Mouse (Mus musculus): ENCODE measurements around the gene Smim6. TPM values are rescaled to one million over a fixed set of nuclear protein-coding genes. Genes with fewer than 3 reads are reported as not detected.

Smim6 gene
- polyA plus RNA-seq, 1 experiment from 2014 or later: 9.1 TPM

DNA sequence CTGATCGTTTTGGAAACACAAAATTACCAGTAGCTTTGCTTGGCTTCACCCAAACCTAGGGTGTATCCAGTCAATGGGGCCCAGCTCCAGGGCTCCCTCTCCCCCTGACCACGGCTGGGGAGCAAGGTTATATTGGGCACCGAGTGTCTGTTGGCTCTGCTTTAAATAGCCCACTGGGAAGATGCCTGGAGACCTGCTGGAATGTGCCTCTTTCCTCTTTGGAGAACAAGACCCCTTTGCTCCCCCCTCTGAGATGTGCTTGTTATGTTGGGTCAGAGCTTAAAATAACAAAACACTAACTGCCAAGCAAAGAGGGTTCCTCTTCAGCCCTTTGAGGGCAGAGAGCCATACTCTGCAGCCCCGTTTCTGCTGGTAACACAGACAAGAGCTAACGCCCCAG lies 9.6 kb upstream of the Smim6 start:
- no peaks in the 10 kb centered on the region for H3K9me3 ChIP-seq (replicated peaks)
- H3K4me2 ChIP-seq: no peak overlapping the region
- H3K4me1 ChIP-seq: peaks cover 86% of the 10 kb centered on the region
- H3K27me3 ChIP-seq: no peaks in the 10 kb centered on the region
- WGBS: 62% methylated on average over 5 of the region's 5 CpGs
- no peaks in the 10 kb centered on the region; the same call in 1 of the 2 replicates for H3K36me3 ChIP-seq
- H3K4me3 ChIP-seq (replicated peaks): no peak overlapping the region
- peak overlapping the region; percentile 33; the same call in 1 of the 2 replicates for H3K27ac ChIP-seq
- ATAC-seq (replicated peaks; ENCODE audit: low FRiP score): no peak
- 0 out of 2 replicates have a peak overlapping the region, but pooled peaks have one; percentile 1 for H3K9ac ChIP-seq

DNA sequence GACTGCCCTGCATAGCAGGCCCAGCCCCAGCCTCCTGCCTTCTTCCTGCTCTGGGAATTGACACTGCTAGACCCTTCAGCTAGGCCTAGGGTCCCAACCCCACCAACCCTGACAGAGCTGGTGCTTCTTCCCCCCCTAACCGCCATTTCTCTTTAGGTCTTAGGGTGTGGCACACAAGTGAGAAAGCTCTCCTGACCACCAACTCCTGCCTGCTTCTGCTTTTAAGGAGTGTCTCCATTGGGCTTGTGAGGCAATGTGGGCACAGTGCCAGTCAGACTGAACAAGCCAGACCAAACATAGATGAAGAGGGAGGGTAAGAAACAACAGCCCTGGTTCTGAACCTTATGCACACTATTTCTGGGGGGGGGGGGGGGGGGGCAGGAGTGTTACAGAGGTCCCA lies 9.0 kb upstream of the Smim6 start:
- no peak overlapping the region for H3K4me2 ChIP-seq
- H3K4me1 ChIP-seq: peaks cover 86% of the 10 kb centered on the region
- no peaks in the 10 kb centered on the region for H3K27me3 ChIP-seq
- no peak overlapping the region for H3K4me3 ChIP-seq (replicated peaks)
- peak overlapping the region; percentile 33 for H3K27ac ChIP-seq
- H3K9me3 ChIP-seq (replicated peaks): no peaks in the 10 kb centered on the region
- no peak for ATAC-seq (replicated peaks; ENCODE audit: low FRiP score)
- H3K9ac ChIP-seq: no peak overlapping the region
- 94% methylated on average over 1 of the region's 1 CpGs for WGBS
- H3K36me3 ChIP-seq: no peaks in the 10 kb centered on the region

GRCm38 (mm10) chr11:115903384-115904230 lies 8.2 kb upstream of the Smim6 start:
- no peaks in the 10 kb centered on the region for H3K9me3 ChIP-seq (replicated peaks)
- peak overlapping the region; percentile 91 for H3K27ac ChIP-seq
- H3K27me3 ChIP-seq: no peaks in the 10 kb centered on the region
- peak; percentile 40; the same call in 1 of the 2 replicates for ATAC-seq (replicated peaks; ENCODE audit: low FRiP score)
- no peaks in the 10 kb centered on the region for H3K36me3 ChIP-seq
- WGBS: 57% methylated on average over 11 of the region's 11 CpGs
- 0 out of 2 replicates have a peak overlapping the region, but pooled peaks have one; percentile 0 for H3K9ac ChIP-seq
- peaks cover 83% of the 10 kb centered on the region for H3K4me1 ChIP-seq
- H3K4me2 ChIP-seq: no peak overlapping the region
- H3K4me3 ChIP-seq (replicated peaks): no peak overlapping the region

DNA sequence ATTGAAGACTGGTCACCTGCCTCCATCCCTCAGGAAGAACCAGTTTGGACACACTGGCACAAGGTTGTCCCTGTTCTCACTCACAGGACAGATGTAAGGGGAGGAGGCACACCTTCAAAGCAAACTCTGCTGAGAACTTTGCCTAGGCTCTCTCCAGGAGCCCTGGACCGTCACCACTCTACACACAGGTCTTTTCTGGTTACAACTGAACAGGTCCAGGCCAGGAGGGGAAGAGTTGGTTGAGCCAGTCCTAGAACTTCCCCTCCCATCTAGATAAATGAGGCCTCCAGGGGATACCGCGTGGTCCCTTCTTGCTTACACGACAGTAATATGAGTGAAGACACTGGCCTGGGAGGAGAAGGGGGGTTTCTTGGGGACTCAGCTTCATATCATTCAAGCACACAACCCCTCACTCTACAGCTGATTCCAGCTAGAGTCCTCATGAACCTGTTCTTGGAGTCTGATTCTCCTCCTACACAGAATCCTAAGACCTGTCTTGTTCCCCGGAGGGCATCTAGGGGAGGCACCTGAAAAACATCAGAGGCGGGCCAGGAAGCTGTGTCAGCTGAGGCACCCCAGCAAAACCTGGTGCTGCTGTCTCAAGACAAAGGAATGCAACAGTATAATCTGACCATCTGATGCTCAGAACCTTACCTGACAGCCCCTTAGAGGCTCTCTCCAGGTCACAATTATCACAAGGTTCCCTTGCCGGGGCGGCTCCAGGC lies 7.4 kb upstream of the Smim6 start:
- Histone ChIP-seq H3K27me3 (no peaks in the 10 kb centered on the region), H3K4me3 (replicated peaks) (no peak overlapping the region), H3K9ac (0 out of 2 replicates have a peak overlapping the region, but pooled peaks have one; percentile 6), H3K36me3 (no peaks in the 10 kb centered on the region), H3K4me1 (peaks cover 75% of the 10 kb centered on the region), H3K4me2 (peak overlapping the region; percentile 29), H3K27ac (peak overlapping the region; percentile 91), H3K9me3 (replicated peaks) (no peaks in the 10 kb centered on the region)
- ATAC-seq (replicated peaks; ENCODE audit: low FRiP score): 0 out of 2 replicates have a peak, but pooled peaks have one; percentile 1
- 60% methylated on average over 8 of the region's 8 CpGs for WGBS

- WGBS: 39% methylated on average over 16 of the region's 16 CpGs
- Histone ChIP-seq H3K4me2 (peak overlapping the region; percentile 29), H3K9me3 (replicated peaks) (no peaks in the 10 kb centered on the region), H3K4me1 (peaks cover 67% of the 10 kb centered on the region), H3K27me3 (no peaks in the 10 kb centered on the region), H3K4me3 (replicated peaks) (no peak overlapping the region), H3K9ac (0 out of 2 replicates have a peak overlapping the region, but pooled peaks have one; percentile 6), H3K27ac (peak overlapping the region; percentile 91), H3K36me3 (no peaks in the 10 kb centered on the region)
- peak; percentile 58 for ATAC-seq (replicated peaks; ENCODE audit: low FRiP score)
Measured at GRCm38 (mm10) chr11:115904956-115905790, 6.6 kb upstream of the Smim6 start.

- Histone ChIP-seq H3K4me1 (peaks cover 58% of the 10 kb centered on the region), H3K4me3 (replicated peaks) (no peak overlapping the region), H3K36me3 (no peaks in the 10 kb centered on the region), H3K4me2 (no peak overlapping the region), H3K27me3 (no peaks in the 10 kb centered on the region), H3K9me3 (replicated peaks) (no peaks in the 10 kb centered on the region), H3K9ac (no peak overlapping the region), H3K27ac (peak overlapping the region; percentile 91)
- ATAC-seq (replicated peaks; ENCODE audit: low FRiP score): no peak
- 77% methylated on average over 3 of the region's 3 CpGs for WGBS
Measured at GRCm38 (mm10) chr11:115906116-115906515, 5.7 kb upstream of the Smim6 start.

- WGBS: 86% methylated on average over 5 of the region's 5 CpGs
- no peaks in the 10 kb centered on the region for H3K9me3 ChIP-seq (replicated peaks)
- peak overlapping the region; percentile 91 for H3K27ac ChIP-seq
- H3K4me1 ChIP-seq: peaks cover 58% of the 10 kb centered on the region
- no peak for ATAC-seq (replicated peaks; ENCODE audit: low FRiP score)
- no peak overlapping the region for H3K9ac ChIP-seq
- H3K27me3 ChIP-seq: no peaks in the 10 kb centered on the region
- H3K4me3 ChIP-seq (replicated peaks): no peak overlapping the region
- H3K4me2 ChIP-seq: no peak overlapping the region
- H3K36me3 ChIP-seq: peaks cover 4% of the 10 kb centered on the region; the same call in 1 of the 2 replicates
Measured at GRCm38 (mm10) chr11:115906521-115906920, 5.3 kb upstream of the Smim6 start.

GRCm38 (mm10) chr11:115911134-115911561 lies 669 bp upstream of the Smim6 start:
- Histone ChIP-seq H3K9ac (no peak overlapping the region), H3K4me2 (no peak overlapping the region), H3K9me3 (replicated peaks) (no peaks in the 10 kb centered on the region), H3K36me3 (peaks cover 24% of the 10 kb centered on the region), H3K27ac (peak overlapping the region; percentile 89), H3K4me3 (replicated peaks) (no peak overlapping the region), H3K4me1 (peaks cover 22% of the 10 kb centered on the region), H3K27me3 (no peaks in the 10 kb centered on the region)
- ATAC-seq (replicated peaks; ENCODE audit: low FRiP score): 0 out of 2 replicates have a peak, but pooled peaks have one; percentile 34
- WGBS: 80% methylated on average over 5 of the region's 5 CpGs

- Histone ChIP-seq H3K27ac (no peak overlapping the region), H3K36me3 (peaks cover 44% of the 10 kb centered on the region), H3K27me3 (no peaks in the 10 kb centered on the region), H3K9ac (no peak overlapping the region), H3K4me2 (no peak overlapping the region), H3K9me3 (replicated peaks) (no peaks in the 10 kb centered on the region), H3K4me1 (peaks cover 8% of the 10 kb centered on the region), H3K4me3 (replicated peaks) (no peak overlapping the region)
- ATAC-seq (replicated peaks; ENCODE audit: low FRiP score): no peak
- WGBS: 94% methylated on average over 4 of the region's 4 CpGs
Measured at GRCm38 (mm10) chr11:115916579-115916978, 4.8 kb downstream of the Smim6 start.

GRCm38 (mm10) chr11:115918637-115919036 lies 6.8 kb downstream of the Smim6 start:
- H3K27ac ChIP-seq: no peak overlapping the region
- ATAC-seq (replicated peaks; ENCODE audit: low FRiP score): no peak
- no peak overlapping the region for H3K4me2 ChIP-seq
- no peak overlapping the region for H3K4me3 ChIP-seq (replicated peaks)
- no peak overlapping the region for H3K9ac ChIP-seq
- no peaks in the 10 kb centered on the region for H3K27me3 ChIP-seq
- H3K9me3 ChIP-seq (replicated peaks): no peaks in the 10 kb centered on the region
- WGBS: 79% methylated on average over 5 of the region's 5 CpGs
- peaks cover 53% of the 10 kb centered on the region for H3K36me3 ChIP-seq
- H3K4me1 ChIP-seq: no peaks in the 10 kb centered on the region

DNA sequence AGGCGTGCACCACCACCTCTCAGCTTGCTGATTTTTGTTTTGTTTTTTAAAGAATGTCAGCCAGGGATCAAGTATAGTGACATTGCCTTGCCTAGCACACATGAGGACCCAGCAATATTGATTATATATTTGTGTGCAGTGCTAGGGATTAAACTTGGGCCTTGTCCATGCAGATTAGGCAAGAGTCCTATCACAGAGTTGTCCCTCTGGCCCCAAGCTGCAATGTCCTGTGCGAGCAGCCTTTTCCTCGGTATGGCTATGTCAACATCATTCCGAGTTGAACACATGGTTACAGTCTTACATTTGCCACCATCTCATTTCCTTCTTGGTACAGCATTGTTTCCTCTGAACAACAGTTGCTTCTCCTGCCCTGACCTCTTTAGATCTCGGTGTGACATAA lies 7.3 kb downstream of the Smim6 start:
- Histone ChIP-seq H3K27me3 (no peaks in the 10 kb centered on the region), H3K4me2 (no peak overlapping the region), H3K9ac (no peak overlapping the region), H3K9me3 (replicated peaks) (no peaks in the 10 kb centered on the region), H3K4me3 (replicated peaks) (no peak overlapping the region), H3K36me3 (peaks cover 56% of the 10 kb centered on the region), H3K4me1 (no peaks in the 10 kb centered on the region), H3K27ac (no peak overlapping the region)
- ATAC-seq (replicated peaks; ENCODE audit: low FRiP score): no peak
- WGBS: 90% methylated on average over 5 of the region's 5 CpGs
